Mouse (Mus musculus): Measurements from ENCODE around the gene Il1r2. TPM values are rescaled to one million over a fixed set of nuclear protein-coding genes. Genes with fewer than 3 reads are reported as not detected.

The Il1r2 gene
- polyA plus RNA-seq, 1 experiment from 2014 or later: 0.54 TPM

GRCm38 (mm10) chr1:40106306-40106705, 32.4 kb downstream of the Il1r2 start:
- no peak overlapping the region for H3K4me2 ChIP-seq (ENCODE audit: low read depth, low read length)
- no peaks in the 10 kb centered on the region for H3K36me3 ChIP-seq (ENCODE audit: control insufficient read depth, insufficient read depth, low read length)
- no peak overlapping the region for H3K27ac ChIP-seq (replicated peaks; ENCODE audit: low read depth, low read length)
- DNase-seq (ENCODE audit: low spot score): no peak
- no peaks in the 10 kb centered on the region for H3K9me3 ChIP-seq (ENCODE audit: control insufficient read depth, low read length)
- no peak for ATAC-seq (ENCODE audit: low read depth)
- 54% methylated on average over 4 of the region's 4 CpGs for WGBS
- H3K9ac ChIP-seq (ENCODE audit: low read depth, low read length): no peak overlapping the region
- H3K4me3 ChIP-seq (ENCODE audit: low read depth, low read length): no peak overlapping the region
- H3K4me1 ChIP-seq (ENCODE audit: control insufficient read depth, insufficient read depth, low read length): no peaks in the 10 kb centered on the region; the same call in 1 of the 2 replicates
- no peaks in the 10 kb centered on the region for H3K27me3 ChIP-seq (replicated peaks; ENCODE audit: control insufficient read depth, insufficient read depth, low read length)

GRCm38 (mm10) chr1:40106719-40107118, 32.8 kb downstream of the Il1r2 start:
- DNase-seq (ENCODE audit: low spot score) (peak; percentile 69), ATAC-seq (ENCODE audit: low read depth) (peak; percentile 47; the same call in 1 of the 2 replicates)
- no peaks in the 10 kb centered on the region for H3K9me3 ChIP-seq (ENCODE audit: control insufficient read depth, low read length)
- H3K4me1 ChIP-seq (ENCODE audit: control insufficient read depth, insufficient read depth, low read length): no peaks in the 10 kb centered on the region; the same call in 1 of the 2 replicates
- no peak overlapping the region for H3K4me2 ChIP-seq (ENCODE audit: low read depth, low read length)
- H3K4me3 ChIP-seq (ENCODE audit: low read depth, low read length): no peak overlapping the region
- 32% methylated on average over 4 of the region's 4 CpGs for WGBS
- no peaks in the 10 kb centered on the region for H3K36me3 ChIP-seq (ENCODE audit: control insufficient read depth, insufficient read depth, low read length)
- H3K27me3 ChIP-seq (replicated peaks; ENCODE audit: control insufficient read depth, insufficient read depth, low read length): no peaks in the 10 kb centered on the region
- H3K27ac ChIP-seq (replicated peaks; ENCODE audit: low read depth, low read length): no peak overlapping the region
- no peak overlapping the region for H3K9ac ChIP-seq (ENCODE audit: low read depth, low read length)

- no peaks in the 10 kb centered on the region for H3K36me3 ChIP-seq (ENCODE audit: control insufficient read depth, insufficient read depth, low read length)
- no peaks in the 10 kb centered on the region; the same call in 1 of the 2 replicates for H3K4me1 ChIP-seq (ENCODE audit: control insufficient read depth, insufficient read depth, low read length)
- ATAC-seq (ENCODE audit: low read depth) (no peak), DNase-seq (ENCODE audit: low spot score) (no peak)
- H3K27ac ChIP-seq (replicated peaks; ENCODE audit: low read depth, low read length): no peak overlapping the region
- H3K9me3 ChIP-seq (ENCODE audit: control insufficient read depth, low read length): no peaks in the 10 kb centered on the region
- H3K9ac ChIP-seq (ENCODE audit: low read depth, low read length): no peak overlapping the region
- no peaks in the 10 kb centered on the region for H3K27me3 ChIP-seq (replicated peaks; ENCODE audit: control insufficient read depth, insufficient read depth, low read length)
- no peak overlapping the region for H3K4me3 ChIP-seq (ENCODE audit: low read depth, low read length)
- WGBS: 76% methylated on average over 5 of the region's 5 CpGs
- no peak overlapping the region for H3K4me2 ChIP-seq (ENCODE audit: low read depth, low read length)
Observed at GRCm38 (mm10) chr1:40107971-40108749, 34.3 kb downstream of the Il1r2 start.

- H3K27me3 ChIP-seq (replicated peaks; ENCODE audit: control insufficient read depth, insufficient read depth, low read length): no peaks in the 10 kb centered on the region
- no peak overlapping the region for H3K4me2 ChIP-seq (ENCODE audit: low read depth, low read length)
- no peaks in the 10 kb centered on the region for H3K9me3 ChIP-seq (ENCODE audit: control insufficient read depth, low read length)
- no peaks in the 10 kb centered on the region for H3K36me3 ChIP-seq (ENCODE audit: control insufficient read depth, insufficient read depth, low read length)
- H3K27ac ChIP-seq (replicated peaks; ENCODE audit: low read depth, low read length): no peak overlapping the region
- DNase-seq (ENCODE audit: low spot score) (no peak), ATAC-seq (ENCODE audit: low read depth) (no peak)
- no peaks in the 10 kb centered on the region; the same call in 1 of the 2 replicates for H3K4me1 ChIP-seq (ENCODE audit: control insufficient read depth, insufficient read depth, low read length)
- no peak overlapping the region for H3K9ac ChIP-seq (ENCODE audit: low read depth, low read length)
- WGBS: 53% methylated on average over 6 of the region's 6 CpGs
- H3K4me3 ChIP-seq (ENCODE audit: low read depth, low read length): no peak overlapping the region
Observed at GRCm38 (mm10) chr1:40109736-40110135, 35.9 kb downstream of the Il1r2 start.

GRCm38 (mm10) chr1:40115271-40115670, 41.4 kb downstream of the Il1r2 start:
- Histone ChIP-seq H3K4me2 (ENCODE audit: low read depth, low read length) (no peak overlapping the region), H3K4me3 (ENCODE audit: low read depth, low read length) (no peak overlapping the region), H3K9me3 (ENCODE audit: control insufficient read depth, low read length) (no peaks in the 10 kb centered on the region), H3K27ac (replicated peaks; ENCODE audit: low read depth, low read length) (no peak overlapping the region), H3K36me3 (ENCODE audit: control insufficient read depth, insufficient read depth, low read length) (no peaks in the 10 kb centered on the region), H3K4me1 (ENCODE audit: control insufficient read depth, insufficient read depth, low read length) (peaks cover 4% of the 10 kb centered on the region; the same call in 1 of the 2 replicates), H3K9ac (ENCODE audit: low read depth, low read length) (no peak overlapping the region), H3K27me3 (replicated peaks; ENCODE audit: control insufficient read depth, insufficient read depth, low read length) (no peaks in the 10 kb centered on the region)
- ATAC-seq (ENCODE audit: low read depth) (no peak), DNase-seq (ENCODE audit: low spot score) (peak; percentile 53)
- WGBS: 50% methylated on average over 8 of the region's 8 CpGs

- DNase-seq (ENCODE audit: low spot score): peak; percentile 89
- no peaks in the 10 kb centered on the region for H3K36me3 ChIP-seq (ENCODE audit: control insufficient read depth, insufficient read depth, low read length)
- peak; percentile 62; the same call in 1 of the 2 replicates for ATAC-seq (ENCODE audit: low read depth)
- no peaks in the 10 kb centered on the region for H3K27me3 ChIP-seq (replicated peaks; ENCODE audit: control insufficient read depth, insufficient read depth, low read length)
- no peak overlapping the region for H3K27ac ChIP-seq (replicated peaks; ENCODE audit: low read depth, low read length)
- no peak overlapping the region for H3K4me3 ChIP-seq (ENCODE audit: low read depth, low read length)
- no peak overlapping the region; the same call in 1 of the 2 replicates for H3K4me2 ChIP-seq (ENCODE audit: low read depth, low read length)
- H3K9ac ChIP-seq (ENCODE audit: low read depth, low read length): no peak overlapping the region
- WGBS: 2% methylated on average over 7 of the region's 8 CpGs
- H3K4me1 ChIP-seq (ENCODE audit: control insufficient read depth, insufficient read depth, low read length): 0 out of 2 replicates have a peak, but pooled peaks cover 4% of the 10 kb centered on the region
- H3K9me3 ChIP-seq (ENCODE audit: control insufficient read depth, low read length): no peaks in the 10 kb centered on the region
Observed at GRCm38 (mm10) chr1:40116422-40116821, 42.5 kb downstream of the Il1r2 start.

- 32% methylated on average over 9 of the region's 10 CpGs for WGBS
- DNase-seq (ENCODE audit: low spot score): peak; percentile 86
Observed at GRCm38 (mm10) chr1:40117565-40117964, 43.7 kb downstream of the Il1r2 start.

GRCm38 (mm10) chr1:40124237-40124636, 50.4 kb downstream of the Il1r2 start:
- H3K4me1 ChIP-seq (ENCODE audit: control insufficient read depth, insufficient read depth, low read length): no peaks in the 10 kb centered on the region
- DNase-seq (ENCODE audit: low spot score) (no peak), ATAC-seq (ENCODE audit: low read depth) (no peak)
- H3K4me3 ChIP-seq (ENCODE audit: low read depth, low read length): no peak overlapping the region
- no peaks in the 10 kb centered on the region for H3K9me3 ChIP-seq (ENCODE audit: control insufficient read depth, low read length)
- H3K9ac ChIP-seq (ENCODE audit: low read depth, low read length): no peak overlapping the region
- WGBS: 76% methylated on average over 4 of the region's 4 CpGs
- H3K27ac ChIP-seq (replicated peaks; ENCODE audit: low read depth, low read length): no peak overlapping the region
- no peaks in the 10 kb centered on the region for H3K36me3 ChIP-seq (ENCODE audit: control insufficient read depth, insufficient read depth, low read length)
- H3K4me2 ChIP-seq (ENCODE audit: low read depth, low read length): no peak overlapping the region
- H3K27me3 ChIP-seq (replicated peaks; ENCODE audit: control insufficient read depth, insufficient read depth, low read length): no peaks in the 10 kb centered on the region

More at GRCm38 (mm10) chr1:40117565-40117964, 43.7 kb downstream of the Il1r2 start:
- Histone ChIP-seq H3K9me3 (ENCODE audit: control insufficient read depth, low read length) (no peaks in the 10 kb centered on the region), H3K4me2 (ENCODE audit: low read depth, low read length) (no peak overlapping the region), H3K36me3 (ENCODE audit: control insufficient read depth, insufficient read depth, low read length) (no peaks in the 10 kb centered on the region), H3K27ac (replicated peaks; ENCODE audit: low read depth, low read length) (peak overlapping the region; percentile 39; the same call in 1 of the 2 replicates), H3K4me3 (ENCODE audit: low read depth, low read length) (no peak overlapping the region), H3K4me1 (ENCODE audit: control insufficient read depth, insufficient read depth, low read length) (0 out of 2 replicates have a peak, but pooled peaks cover 4% of the 10 kb centered on the region), H3K9ac (ENCODE audit: low read depth, low read length) (no peak overlapping the region), H3K27me3 (replicated peaks; ENCODE audit: control insufficient read depth, insufficient read depth, low read length) (no peaks in the 10 kb centered on the region)
- peak; percentile 57 for ATAC-seq (ENCODE audit: low read depth)
